17 mouse cellular contexts compared by ENCODE assay signal in the genomic region with DNA sequence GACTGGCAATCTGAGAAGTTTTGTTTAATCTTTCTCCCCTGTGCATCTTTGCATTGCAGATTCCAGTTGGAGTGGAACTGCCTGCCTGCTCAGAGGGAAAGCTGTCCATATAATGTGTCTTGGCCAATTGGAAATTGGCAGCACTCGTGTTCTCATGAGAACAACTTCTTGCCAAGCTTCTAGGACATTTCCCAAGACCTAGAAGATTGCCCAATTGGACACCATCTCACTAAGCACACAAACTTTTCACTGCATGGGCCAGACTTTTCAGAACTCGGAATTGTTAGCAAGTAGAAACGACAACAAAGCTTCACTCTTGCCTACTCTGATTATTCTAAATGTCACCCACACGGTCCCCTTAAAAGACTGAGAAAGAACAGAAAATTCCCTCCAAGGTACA.
A peak's percentile ranks its signal among the peaks of the same experiment; 100 is the strongest.
DNase-seq lines count a peak whose midpoint lies in the region; ATAC-seq and TF ChIP-seq lines count a peak whose summit lies in the region.
"Had no signal": no experiment of that assay in that cellular context is flagged by ENCODE, and none has a peak within 500 bp of the region (broad histone marks: within the 10 kb centered on the region; RNA-seq: fewer than 3 reads in every experiment).

No protein-coding gene starts in this region.

- WGBS in heart, embryonic 12.5 days, result 74% methylated on average over 4 of the region's 4 CpGs
- 58% methylated on average over 4 of the region's 4 CpGs for WGBS in lung, embryonic 14.5 days

- no peak overlapping the region for H3K27ac ChIP-seq in heart, embryonic 12.5 days (ENCODE audit: poor library complexity, severe bottlenecking)
- no peak overlapping the region for H3K27ac ChIP-seq in lung, embryonic 14.5 days (ENCODE audit: low read depth)
- H3K27ac ChIP-seq: kidney, embryonic 15.5 days; limb, embryonic 15.5 days; macrophage; neural tube, embryonic 13.5 days; stomach, postnatal 0 days had no signal

- H3K36me3 ChIP-seq in heart, embryonic 12.5 days, result no peaks in the 10 kb centered on the region
- H3K36me3 ChIP-seq in lung, embryonic 14.5 days (ENCODE audit: insufficient read depth), result no peaks in the 10 kb centered on the region
- H3K36me3 ChIP-seq: kidney, embryonic 15.5 days; limb, embryonic 15.5 days; neural tube, embryonic 13.5 days had no signal

- no peak overlapping the region for H3K9ac ChIP-seq in heart, embryonic 12.5 days
- no peak overlapping the region for H3K9ac ChIP-seq in lung, embryonic 14.5 days
- H3K9ac ChIP-seq: kidney, embryonic 15.5 days; limb, embryonic 15.5 days; neural tube, embryonic 13.5 days had no signal

- no peaks in the 10 kb centered on the region for H3K27me3 ChIP-seq in heart, embryonic 12.5 days (replicated peaks)
- no peaks in the 10 kb centered on the region for H3K27me3 ChIP-seq in lung, embryonic 14.5 days (ENCODE audit: insufficient read depth, low read length)
- H3K27me3 ChIP-seq: kidney, embryonic 15.5 days; limb, embryonic 15.5 days; neural tube, embryonic 13.5 days; Patski had no signal

- no peak for TF ChIP-seq CTCF in lung, embryonic 14.5 days (IDR thresholded peaks at IDR 0.05; ENCODE audit: low read depth)

- H3K9me3 ChIP-seq in heart, embryonic 12.5 days (replicated peaks), result no peaks in the 10 kb centered on the region
- H3K9me3 ChIP-seq in lung, embryonic 14.5 days (ENCODE audit: low read depth, low read length), result no peaks in the 10 kb centered on the region
- H3K9me3 ChIP-seq: kidney, embryonic 15.5 days; limb, embryonic 15.5 days; neural tube, embryonic 13.5 days had no signal

- peak; percentile 33 for DNase-seq in adrenal gland, adult 2 months
- DNase-seq in adrenal gland, adult 18-20 months (ENCODE audit: low spot score in 2 of 2), result no peak
- DNase-seq in heart, adult 18-20 months, result peak; percentile 43 to 63
- DNase-seq in adrenal gland, postnatal 10 days, result peak; percentile 40
- DNase-seq in lung, embryonic 14.5 days, result peak; percentile 7
- DNase-seq in yolk sac, embryonic 10.5 days (ENCODE audit: low spot score), result no peak
- DNase-seq in thymus, postnatal 4 days, result no peak
- DNase-seq: cerebellum, adult 11 months; retina, postnatal 1 day had no signal

- ATAC-seq in heart, embryonic 12.5 days (ENCODE audit: insufficient number of reproducible peaks, low FRiP score), result no peak
- ATAC-seq in lung, embryonic 14.5 days (ENCODE audit: insufficient read depth), result no peak
- ATAC-seq: midbrain, embryonic 16.5 days; Patski had no signal

- H3K4me3 ChIP-seq in heart, embryonic 12.5 days, result no peak overlapping the region
- no peak overlapping the region for H3K4me3 ChIP-seq in lung, embryonic 14.5 days (ENCODE audit: low read depth, low read length)
- H3K4me3 ChIP-seq: kidney, embryonic 15.5 days; limb, embryonic 15.5 days; neural tube, embryonic 13.5 days had no signal

- no peaks in the 10 kb centered on the region for H3K4me1 ChIP-seq in heart, embryonic 12.5 days (replicated peaks)
- no peaks in the 10 kb centered on the region for H3K4me1 ChIP-seq in lung, embryonic 14.5 days (ENCODE audit: insufficient read depth)
- H3K4me1 ChIP-seq: kidney, embryonic 15.5 days; limb, embryonic 15.5 days; neural tube, embryonic 13.5 days had no signal

- no peak overlapping the region for H3K4me2 ChIP-seq in heart, embryonic 12.5 days
- no peak overlapping the region for H3K4me2 ChIP-seq in lung, embryonic 14.5 days
- H3K4me2 ChIP-seq: kidney, embryonic 15.5 days; limb, embryonic 15.5 days; neural tube, embryonic 13.5 days had no signal

Comparison
In these comparisons a context has a peak if more than half of its experiments do, and no peak if none do; other contexts are left out.
1. DNase-seq: peak in adrenal gland, adult 2 months (single experiment), heart, adult 18-20 months (2 of 2), adrenal gland, postnatal 10 days (single experiment) and lung, embryonic 14.5 days (single experiment); none in adrenal gland, adult 18-20 months (0 of 2), yolk sac, embryonic 10.5 days (single experiment) and thymus, postnatal 4 days (single experiment).